Mouse (Mus musculus) erythroblast, embryonic 14.5 days (primary cell): ENCODE measurements around the gene Zgrf1.

Experiments
- GATA1 ChIP-seq: IDR thresholded peaks from 2 replicates; pipeline ENCODE4 v1.6.1; 2012; ENCODE audit warnings: low read length, inconsistent platforms, mixed read lengths
- TAL1 ChIP-seq: IDR thresholded peaks from 3 replicates; pipeline ENCODE4 v1.6.1; 2012; ENCODE audit warnings: low read length, inconsistent platforms, mixed read lengths

GRCm38 (mm10) chr3:127608109-127608508 lies 54.8 kb downstream of the Zgrf1 start:
- TF ChIP-seq GATA1, result no peak
- TF ChIP-seq TAL1, result no peak
